Comparison of ENCODE assay signal across 9 mouse cellular contexts in the genomic region with DNA sequence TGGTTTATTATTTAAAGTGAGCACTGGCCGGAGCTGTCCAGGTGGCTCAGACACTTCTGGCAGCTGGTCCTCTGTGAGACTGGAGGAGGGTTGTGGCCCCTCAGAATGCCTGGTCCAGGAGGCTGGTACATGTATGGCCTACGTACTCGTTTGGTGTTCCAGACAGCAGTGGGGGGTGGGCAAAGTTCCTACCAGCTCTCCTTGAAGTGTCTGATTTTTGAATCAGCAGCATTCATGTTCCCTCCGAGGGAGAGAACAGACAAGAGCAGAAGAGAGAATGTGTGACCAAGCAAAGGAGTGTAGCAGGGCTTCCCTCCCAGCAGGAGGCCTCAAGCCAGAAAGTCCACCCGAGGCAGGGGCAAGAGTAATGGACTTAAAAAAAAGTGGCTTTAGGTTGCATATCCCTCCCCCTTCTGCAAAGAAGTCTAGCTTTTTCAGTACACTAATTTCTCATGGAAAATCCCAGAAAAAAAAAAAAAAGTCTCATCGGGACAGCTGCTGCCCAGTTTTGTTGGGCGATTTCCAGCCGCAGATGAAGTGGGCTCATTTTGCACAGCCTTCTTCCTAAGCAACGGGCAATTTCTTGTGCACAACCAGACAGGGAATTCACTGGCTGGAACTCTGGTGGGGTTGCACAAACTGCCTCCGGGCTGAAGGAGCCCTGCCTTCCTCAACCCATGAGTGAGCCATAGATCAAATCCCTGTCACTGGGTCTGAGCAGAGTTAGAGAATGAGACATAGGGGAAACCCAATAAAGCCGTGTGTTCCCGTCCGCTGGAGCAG. TPM values are rescaled to one million over a fixed set of nuclear protein-coding genes. Genes with fewer than 3 reads are reported as not detected.
A peak's percentile ranks its signal among the peaks of the same experiment; 100 is the strongest.
DNase-seq lines count a peak whose midpoint lies in the region; ATAC-seq and TF ChIP-seq lines count a peak whose summit lies in the region.
"Had no signal": no experiment of that assay in that cellular context is flagged by ENCODE, and none has a peak within 500 bp of the region (broad histone marks: within the 10 kb centered on the region; RNA-seq: fewer than 3 reads in every experiment).

No protein-coding gene starts in this region.

- H3K36me3 ChIP-seq in midbrain, embryonic 15.5 days (replicated peaks), result no peaks in the 10 kb centered on the region
- H3K36me3 ChIP-seq in midbrain, embryonic 10.5 days, result no peaks in the 10 kb centered on the region
- H3K36me3 ChIP-seq in intestine, embryonic 14.5 days (ENCODE audit: control insufficient read depth, insufficient read depth, low read length), result no peaks in the 10 kb centered on the region
- H3K36me3 ChIP-seq in limb, embryonic 14.5 days (ENCODE audit: control insufficient read depth, insufficient read depth, low read length), result 0 out of 2 replicates have a peak, but pooled peaks cover 4% of the 10 kb centered on the region

- no peak overlapping the region for H3K9ac ChIP-seq in midbrain, embryonic 15.5 days
- H3K9ac ChIP-seq in intestine, embryonic 14.5 days (ENCODE audit: low read length), result no peak overlapping the region
- H3K9ac ChIP-seq in limb, embryonic 14.5 days (ENCODE audit: low read depth, low read length, severe bottlenecking), result peak overlapping the region; percentile 31; the same call in 1 of the 2 replicates

- no peaks in the 10 kb centered on the region for H3K27me3 ChIP-seq in midbrain, embryonic 15.5 days (replicated peaks)
- no peaks in the 10 kb centered on the region for H3K27me3 ChIP-seq in midbrain, embryonic 10.5 days (ENCODE audit: low read depth, poor library complexity, severe bottlenecking)
- H3K27me3 ChIP-seq in intestine, embryonic 14.5 days (replicated peaks; ENCODE audit: control insufficient read depth, insufficient read depth, low read length), result no peaks in the 10 kb centered on the region
- H3K27me3 ChIP-seq in limb, embryonic 14.5 days (ENCODE audit: control insufficient read depth, insufficient read depth, low read length), result no peaks in the 10 kb centered on the region

- DNase-seq in cerebellum, adult 18-20 months, result peak; percentile 7 to 14
- DNase-seq in cerebellum, adult 9-10 months, result no peak
- DNase-seq in midbrain, embryonic 10.5 days (ENCODE audit: low spot score), result no peak
- DNase-seq in intestine, embryonic 14.5 days (ENCODE audit: low spot score), result peak; percentile 56
- peak; percentile 57 for DNase-seq in limb, embryonic 14.5 days (ENCODE audit: low spot score)
- peak; percentile 42 to 59 for DNase-seq in right cerebral cortex, postnatal 36 days (ENCODE audit: low spot score in 2 of 2)
- no peak for DNase-seq in urinary bladder, postnatal 4 days (ENCODE audit: low spot score in 2 of 2)

- H3K4me2 ChIP-seq in midbrain, embryonic 15.5 days, result no peak overlapping the region
- no peak overlapping the region for H3K4me2 ChIP-seq in intestine, embryonic 14.5 days (ENCODE audit: low read length)
- 0 out of 2 replicates have a peak overlapping the region, but pooled peaks have one; percentile 3 for H3K4me2 ChIP-seq in limb, embryonic 14.5 days (replicated peaks; ENCODE audit: low read depth, low read length, severe bottlenecking)

- 48% methylated on average over 13 of the region's 13 CpGs for WGBS in midbrain, embryonic 15.5 days
- 67% methylated on average over 13 of the region's 13 CpGs for WGBS in midbrain, embryonic 10.5 days
- 30% methylated on average over 13 of the region's 13 CpGs for WGBS in intestine, embryonic 14.5 days
- 29% methylated on average over 13 of the region's 13 CpGs for WGBS in limb, embryonic 14.5 days

- peak; percentile 64; the same call in 1 of the 2 replicates for ATAC-seq in midbrain, embryonic 15.5 days (replicated peaks)
- ATAC-seq in intestine, embryonic 14.5 days (replicated peaks; ENCODE audit: low FRiP score, low TSS enrichment, low read depth), result peak; percentile 12; the same call in 1 of the 2 replicates
- peak; percentile 64 for ATAC-seq in limb, embryonic 14.5 days (ENCODE audit: low FRiP score, low read depth)

- TF ChIP-seq POLR2A in limb, embryonic 14.5 days (IDR thresholded peaks at IDR 0.05; ENCODE audit: borderline replicate concordance, extremely low read depth, insufficient read depth, insufficient read length), result no peak

- H3K4me3 ChIP-seq in midbrain, embryonic 15.5 days, result no peak overlapping the region
- H3K4me3 ChIP-seq in midbrain, embryonic 10.5 days, result no peak overlapping the region
- H3K4me3 ChIP-seq in intestine, embryonic 14.5 days (ENCODE audit: low read depth, low read length), result no peak overlapping the region
- H3K4me3 ChIP-seq in limb, embryonic 14.5 days (replicated peaks; ENCODE audit: low read length), result no peak overlapping the region
- H3K4me3 ChIP-seq: megakaryocyte, embryonic 14.5 days had no signal

- H3K4me1 ChIP-seq in midbrain, embryonic 15.5 days, result peaks cover 9% of the 10 kb centered on the region; the same call in 1 of the 2 replicates
- H3K4me1 ChIP-seq in midbrain, embryonic 10.5 days, result peaks cover 12% of the 10 kb centered on the region
- H3K4me1 ChIP-seq in intestine, embryonic 14.5 days (replicated peaks; ENCODE audit: control insufficient read depth, insufficient read depth, low read length), result peaks cover 40% of the 10 kb centered on the region
- H3K4me1 ChIP-seq in limb, embryonic 14.5 days (ENCODE audit: control insufficient read depth, insufficient read depth, low read length), result peaks cover 39% of the 10 kb centered on the region
- H3K4me1 ChIP-seq: megakaryocyte, embryonic 14.5 days had no signal

- peak overlapping the region; percentile 38; the same call in 1 of the 2 replicates for H3K27ac ChIP-seq in midbrain, embryonic 15.5 days
- H3K27ac ChIP-seq in midbrain, embryonic 10.5 days (replicated peaks), result no peak overlapping the region
- H3K27ac ChIP-seq in intestine, embryonic 14.5 days (ENCODE audit: low read depth), result peak overlapping the region; percentile 86
- H3K27ac ChIP-seq in limb, embryonic 14.5 days (replicated peaks; ENCODE audit: low read depth, low read length), result peak overlapping the region; percentile 68

- H3K9me3 ChIP-seq in midbrain, embryonic 15.5 days, result no peaks in the 10 kb centered on the region
- H3K9me3 ChIP-seq in midbrain, embryonic 10.5 days (replicated peaks), result no peaks in the 10 kb centered on the region
- no peaks in the 10 kb centered on the region for H3K9me3 ChIP-seq in intestine, embryonic 14.5 days (ENCODE audit: control insufficient read depth, low read length)
- H3K9me3 ChIP-seq in limb, embryonic 14.5 days (ENCODE audit: control insufficient read depth, low read length), result no peaks in the 10 kb centered on the region

RNA-seq across cellular contexts. Expression of gene Adamts17, which starts 28.4 kb away (rescaled TPM):
- polyA plus RNA-seq in midbrain, embryonic 15.5 days (2015; fragmentation: Nextera tagmentation; extraction: Ambion mirVana), result 3.1 and 3.7 TPM in 2 replicates
- polyA plus RNA-seq in midbrain, embryonic 10.5 days (2016; fragmentation: Nextera tagmentation; extraction: Ambion mirVana), result 0.62 and 0.75 TPM in 2 replicates
- 4.5 and 6.7 TPM in 2 replicates for polyA plus RNA-seq in intestine, embryonic 14.5 days (2014; fragmentation: Nextera tagmentation; extraction: Ambion mirVana)
- 19.5 and 22.3 TPM in 2 replicates for polyA plus RNA-seq in limb, embryonic 14.5 days (2012; rRNA removed)
- 16.0 and 18.1 TPM in 2 replicates for polyA plus RNA-seq in limb, embryonic 14.5 days (2014; fragmentation: Nextera tagmentation; extraction: Ambion mirVana)

Comparison
In these comparisons a context has a peak if more than half of its experiments do, and no peak if none do; other contexts are left out.
1. DNase-seq: peak in cerebellum, adult 18-20 months (2 of 2), intestine, embryonic 14.5 days (single experiment), limb, embryonic 14.5 days (single experiment) and right cerebral cortex, postnatal 36 days (2 of 2); none in cerebellum, adult 9-10 months (single experiment), midbrain, embryonic 10.5 days (single experiment) and urinary bladder, postnatal 4 days (0 of 2).
2. ATAC-seq: peak in every context shown above with its lines; median percentile 64 in midbrain, embryonic 15.5 days; 64 in limb, embryonic 14.5 days; 12 in intestine, embryonic 14.5 days.